Mouse (Mus musculus): Measurements from ENCODE around the gene Gtpbp1.
A peak's percentile ranks its signal among the peaks of the same experiment; 100 is the strongest.

Gene Gtpbp1

GRCm38 (mm10) chr15:79755977-79756625 lies 65.5 kb downstream of the Gtpbp1 start:
- no peak for DNase-seq

- no peak for DNase-seq
These were observed 66.5 kb downstream of the Gtpbp1 start for GRCm38 (mm10) chr15:79757118-79757517.

GRCm38 (mm10) chr15:79760956-79761355 lies 70.3 kb downstream of the Gtpbp1 start:
- DNase-seq: no peak

- no peak for DNase-seq
These were observed 72.4 kb downstream of the Gtpbp1 start for GRCm38 (mm10) chr15:79763001-79763400.

- DNase-seq: no peak
These were observed 73.1 kb downstream of the Gtpbp1 start for GRCm38 (mm10) chr15:79763601-79764246.

GRCm38 (mm10) chr15:79764539-79765267 lies 74.1 kb downstream of the Gtpbp1 start:
- no peak for DNase-seq

GRCm38 (mm10) chr15:79765361-79765760 lies 74.7 kb downstream of the Gtpbp1 start:
- peak; percentile 84 for DNase-seq

- no peak for DNase-seq
These were observed 75.5 kb downstream of the Gtpbp1 start for GRCm38 (mm10) chr15:79766168-79766567.

- DNase-seq: no peak
These were observed 76.0 kb downstream of the Gtpbp1 start for GRCm38 (mm10) chr15:79766586-79767071.

- no peak for DNase-seq
These were observed 76.8 kb downstream of the Gtpbp1 start for GRCm38 (mm10) chr15:79767327-79767961.

GRCm38 (mm10) chr15:79768302-79768701 lies 77.7 kb downstream of the Gtpbp1 start:
- no peak for DNase-seq

GRCm38 (mm10) chr15:79770629-79771240 lies 80.1 kb downstream of the Gtpbp1 start:
- DNase-seq: no peak
